Mouse (Mus musculus): Measurements from ENCODE around the gene Atrnl1.
A peak's percentile ranks its signal among the peaks of the same experiment; 100 is the strongest.

The Atrnl1 gene

GRCm38 (mm10) chr19:57609361-57610057, 1.3 kb upstream of the Atrnl1 start:
- DNase-seq (ENCODE audit: low spot score in 2 of 2) = no peak

GRCm38 (mm10) chr19:57610058-57610475, 767 bp upstream of the Atrnl1 start:
- no peak for DNase-seq (ENCODE audit: low spot score in 2 of 2)

GRCm38 (mm10) chr19:57611291-57612178, 701 bp downstream of the Atrnl1 start:
- DNase-seq (ENCODE audit: low spot score in 2 of 2) = peak; percentile 29 to 47

- DNase-seq (ENCODE audit: low spot score in 2 of 2) = no peak
Measured at GRCm38 (mm10) chr19:57612179-57612472, 1.3 kb downstream of the Atrnl1 start.

- DNase-seq (ENCODE audit: low spot score in 2 of 2) = no peak
Measured at GRCm38 (mm10) chr19:57615972-57616621, 5.3 kb downstream of the Atrnl1 start.

- DNase-seq (ENCODE audit: low spot score in 2 of 2) = no peak
Measured at GRCm38 (mm10) chr19:57619088-57619487, 8.3 kb downstream of the Atrnl1 start.

- no peak for DNase-seq (ENCODE audit: low spot score in 2 of 2)
Measured at GRCm38 (mm10) chr19:57621814-57622213, 11.0 kb downstream of the Atrnl1 start.

GRCm38 (mm10) chr19:57625738-57626137, 14.9 kb downstream of the Atrnl1 start:
- DNase-seq (ENCODE audit: low spot score in 2 of 2) = no peak

- no peak for DNase-seq (ENCODE audit: low spot score in 2 of 2)
Measured at GRCm38 (mm10) chr19:57627251-57627650, 16.4 kb downstream of the Atrnl1 start.

- no peak for DNase-seq (ENCODE audit: low spot score in 2 of 2)
Measured at GRCm38 (mm10) chr19:57642536-57642935, 31.7 kb downstream of the Atrnl1 start.

GRCm38 (mm10) chr19:57642980-57643379, 32.1 kb downstream of the Atrnl1 start:
- no peak for DNase-seq (ENCODE audit: low spot score in 2 of 2)

GRCm38 (mm10) chr19:57648202-57648943, 37.5 kb downstream of the Atrnl1 start:
- DNase-seq (ENCODE audit: low spot score in 2 of 2) = no peak

GRCm38 (mm10) chr19:57648944-57649271, 38.1 kb downstream of the Atrnl1 start:
- DNase-seq (ENCODE audit: low spot score in 2 of 2) = no peak

GRCm38 (mm10) chr19:57655083-57655482, 44.2 kb downstream of the Atrnl1 start:
- peak in 1 of 2 experiments; percentile 67 for DNase-seq (ENCODE audit: low spot score in 2 of 2)

- no peak for DNase-seq (ENCODE audit: low spot score in 2 of 2)
Measured at GRCm38 (mm10) chr19:57655491-57655890, 44.7 kb downstream of the Atrnl1 start.

GRCm38 (mm10) chr19:57657426-57658087, 46.7 kb downstream of the Atrnl1 start:
- no peak for DNase-seq (ENCODE audit: low spot score in 2 of 2)

GRCm38 (mm10) chr19:57658111-57659091, 47.6 kb downstream of the Atrnl1 start:
- no peak for DNase-seq (ENCODE audit: low spot score in 2 of 2)

GRCm38 (mm10) chr19:57667011-57667410, 56.2 kb downstream of the Atrnl1 start:
- DNase-seq (ENCODE audit: low spot score in 2 of 2) = no peak

- DNase-seq (ENCODE audit: low spot score in 2 of 2) = no peak
Measured at GRCm38 (mm10) chr19:57667946-57668345, 57.1 kb downstream of the Atrnl1 start.

- no peak for DNase-seq (ENCODE audit: low spot score in 2 of 2)
Measured at GRCm38 (mm10) chr19:57679455-57679854, 68.6 kb downstream of the Atrnl1 start.

Data from cerebellum, postnatal 4 days (tissue).